Mouse (Mus musculus): ENCODE results near the gene Nfx1. TPM values are rescaled to one million over a fixed set of nuclear protein-coding genes. Genes with fewer than 3 reads are reported as not detected.

The Nfx1 gene
- polyA plus RNA-seq, 1 experiment from 2014 or later, result 104 TPM

- H3K4me1 ChIP-seq, result peaks cover 24% of the 10 kb centered on the region
- H3K9me3 ChIP-seq, result no peaks in the 10 kb centered on the region
- H3K4me2 ChIP-seq, result peak within 1 kb of the TSS; percentile 85
- H3K36me3 ChIP-seq (replicated peaks), result peaks cover 44% of the 10 kb centered on the region
- under 1% methylated on average over 50 of the region's 50 CpGs for WGBS
- peak within 1 kb of the TSS; percentile 87 for H3K27ac ChIP-seq
- H3K9ac ChIP-seq, result peak within 1 kb of the TSS; percentile 89
- peak; percentile 99 for ATAC-seq (ENCODE audit: low FRiP score)
- peak within 1 kb of the TSS; percentile 88 for H3K4me3 ChIP-seq (replicated peaks)
- no peaks in the 10 kb centered on the region for H3K27me3 ChIP-seq
Observed at GRCm38 (mm10) chr4:40948160-40948708, 22.5 kb upstream of the Nfx1 start, which contains the start of the genes Bag1 and Chmp5. TSS of gene Bag1 (minus strand) at chr4:40948294. TSS of gene Chmp5 (plus strand) at chr4:40948407.

GRCm38 (mm10) chr4:40953521-40953920, 17.2 kb upstream of the Nfx1 start:
- no peak for ATAC-seq (ENCODE audit: low FRiP score)
- Histone ChIP-seq H3K27me3 (no peaks in the 10 kb centered on the region), H3K4me3 (replicated peaks) (no peak overlapping the region), H3K9ac (no peak overlapping the region), H3K4me2 (no peak overlapping the region), H3K27ac (no peak overlapping the region), H3K9me3 (no peaks in the 10 kb centered on the region), H3K36me3 (replicated peaks) (peaks cover 59% of the 10 kb centered on the region), H3K4me1 (peaks cover 9% of the 10 kb centered on the region)
- WGBS, result 95% methylated on average over 1 of the region's 1 CpGs

- no peaks in the 10 kb centered on the region for H3K9me3 ChIP-seq
- H3K4me1 ChIP-seq, result no peaks in the 10 kb centered on the region
- H3K4me2 ChIP-seq, result no peak overlapping the region
- no peak overlapping the region for H3K27ac ChIP-seq
- no peak overlapping the region for H3K4me3 ChIP-seq (replicated peaks)
- H3K27me3 ChIP-seq, result no peaks in the 10 kb centered on the region
- WGBS, result 93% methylated on average over 6 of the region's 6 CpGs
- H3K9ac ChIP-seq, result no peak overlapping the region
- no peak for ATAC-seq (ENCODE audit: low FRiP score)
- H3K36me3 ChIP-seq (replicated peaks), result peaks cover 80% of the 10 kb centered on the region
Observed at GRCm38 (mm10) chr4:40955942-40956341, 14.8 kb upstream of the Nfx1 start.

GRCm38 (mm10) chr4:40963536-40963935, 7.2 kb upstream of the Nfx1 start:
- H3K9ac ChIP-seq, result no peak overlapping the region
- no peak overlapping the region for H3K4me2 ChIP-seq
- ATAC-seq (ENCODE audit: low FRiP score), result no peak
- H3K36me3 ChIP-seq (replicated peaks), result peaks cover 72% of the 10 kb centered on the region
- H3K4me1 ChIP-seq, result no peaks in the 10 kb centered on the region
- H3K4me3 ChIP-seq (replicated peaks), result no peak overlapping the region
- no peaks in the 10 kb centered on the region for H3K27me3 ChIP-seq
- H3K9me3 ChIP-seq, result no peaks in the 10 kb centered on the region
- WGBS, result 92% methylated on average over 3 of the region's 3 CpGs
- H3K27ac ChIP-seq, result no peak overlapping the region

- Histone ChIP-seq H3K4me2 (no peak overlapping the region), H3K36me3 (replicated peaks) (peaks cover 23% of the 10 kb centered on the region), H3K9me3 (no peaks in the 10 kb centered on the region), H3K4me3 (replicated peaks) (no peak overlapping the region), H3K27me3 (no peaks in the 10 kb centered on the region), H3K27ac (no peak overlapping the region), H3K4me1 (peaks cover 19% of the 10 kb centered on the region), H3K9ac (0 out of 2 replicates have a peak overlapping the region, but pooled peaks have one; percentile 94)
- ATAC-seq (ENCODE audit: low FRiP score), result no peak
- WGBS, result 82% methylated on average over 4 of the region's 4 CpGs
Observed at GRCm38 (mm10) chr4:40969161-40969560, 1.5 kb upstream of the Nfx1 start.

GRCm38 (mm10) chr4:40969781-40970591, 720 bp upstream of the Nfx1 start:
- H3K27me3 ChIP-seq, result no peaks in the 10 kb centered on the region
- peak overlapping the region; percentile 94 for H3K9ac ChIP-seq
- 11% methylated on average over 13 of the region's 13 CpGs for WGBS
- H3K4me2 ChIP-seq, result peak overlapping the region; percentile 76
- peaks cover 19% of the 10 kb centered on the region for H3K4me1 ChIP-seq
- peaks cover 19% of the 10 kb centered on the region for H3K36me3 ChIP-seq (replicated peaks)
- H3K4me3 ChIP-seq (replicated peaks), result peak overlapping the region; percentile 97
- H3K27ac ChIP-seq, result peak overlapping the region; percentile 90
- peak; percentile 25; the same call in 1 of the 2 replicates for ATAC-seq (ENCODE audit: low FRiP score)
- H3K9me3 ChIP-seq, result no peaks in the 10 kb centered on the region

- 0% methylated on average over 16 of the region's 16 CpGs for WGBS
- Histone ChIP-seq H3K4me1 (peaks cover 19% of the 10 kb centered on the region), H3K9me3 (no peaks in the 10 kb centered on the region)
Observed at GRCm38 (mm10) chr4:40970592-40970841, 189 bp upstream of the Nfx1 start.

GRCm38 (mm10) chr4:40971744-40972143, 1.0 kb downstream of the Nfx1 start:
- Histone ChIP-seq H3K4me1 (peaks cover 19% of the 10 kb centered on the region), H3K4me3 (replicated peaks) (peak overlapping the region; percentile 97), H3K9ac (peak overlapping the region; percentile 3; the same call in 1 of the 2 replicates), H3K36me3 (replicated peaks) (peaks cover 18% of the 10 kb centered on the region), H3K27me3 (no peaks in the 10 kb centered on the region), H3K4me2 (peak overlapping the region; percentile 76), H3K9me3 (no peaks in the 10 kb centered on the region), H3K27ac (no peak overlapping the region; the same call in 1 of the 2 replicates)
- WGBS, result 24% methylated on average over 13 of the region's 13 CpGs
- no peak for ATAC-seq (ENCODE audit: low FRiP score)

More at GRCm38 (mm10) chr4:40970592-40970841, 189 bp upstream of the Nfx1 start:
- peak overlapping the region; percentile 90 for H3K27ac ChIP-seq
- no peaks in the 10 kb centered on the region for H3K27me3 ChIP-seq
- H3K36me3 ChIP-seq (replicated peaks), result peaks cover 19% of the 10 kb centered on the region
- ATAC-seq (ENCODE audit: low FRiP score), result no peak; the same call in 1 of the 2 replicates
- peak overlapping the region; percentile 97 for H3K4me3 ChIP-seq (replicated peaks)
- peak overlapping the region; percentile 94 for H3K9ac ChIP-seq
- peak overlapping the region; percentile 76 for H3K4me2 ChIP-seq

GRCm38 (mm10) chr4:40974011-40974410, 3.3 kb downstream of the Nfx1 start:
- Histone ChIP-seq H3K4me1 (peaks cover 19% of the 10 kb centered on the region), H3K36me3 (replicated peaks) (peaks cover 32% of the 10 kb centered on the region), H3K9me3 (no peaks in the 10 kb centered on the region), H3K4me3 (replicated peaks) (no peak overlapping the region), H3K4me2 (no peak overlapping the region), H3K27ac (no peak overlapping the region), H3K27me3 (no peaks in the 10 kb centered on the region), H3K9ac (no peak overlapping the region)
- 90% methylated on average over 1 of the region's 1 CpGs for WGBS
- no peak for ATAC-seq (ENCODE audit: low FRiP score)

GRCm38 (mm10) chr4:40975678-40976077, 5.0 kb downstream of the Nfx1 start:
- no peaks in the 10 kb centered on the region for H3K27me3 ChIP-seq
- ATAC-seq (ENCODE audit: low FRiP score), result no peak
- H3K4me2 ChIP-seq, result no peak overlapping the region
- H3K9me3 ChIP-seq, result no peaks in the 10 kb centered on the region
- WGBS, result 92% methylated on average over 3 of the region's 3 CpGs
- peaks cover 12% of the 10 kb centered on the region for H3K4me1 ChIP-seq
- no peak overlapping the region for H3K4me3 ChIP-seq (replicated peaks)
- no peak overlapping the region for H3K9ac ChIP-seq
- no peak overlapping the region for H3K27ac ChIP-seq
- peaks cover 47% of the 10 kb centered on the region for H3K36me3 ChIP-seq (replicated peaks)

GRCm38 (mm10) chr4:40976651-40977050, 5.9 kb downstream of the Nfx1 start:
- Histone ChIP-seq H3K27me3 (no peaks in the 10 kb centered on the region), H3K27ac (no peak overlapping the region), H3K4me1 (peaks cover 12% of the 10 kb centered on the region), H3K36me3 (replicated peaks) (peaks cover 55% of the 10 kb centered on the region), H3K9me3 (no peaks in the 10 kb centered on the region), H3K4me3 (replicated peaks) (no peak overlapping the region), H3K9ac (no peak overlapping the region), H3K4me2 (no peak overlapping the region)
- 93% methylated on average over 10 of the region's 10 CpGs for WGBS
- ATAC-seq (ENCODE audit: low FRiP score), result no peak

- peaks cover 68% of the 10 kb centered on the region for H3K36me3 ChIP-seq (replicated peaks)
- no peak for ATAC-seq (ENCODE audit: low FRiP score)
- H3K9me3 ChIP-seq, result no peaks in the 10 kb centered on the region
- H3K4me3 ChIP-seq (replicated peaks), result no peak overlapping the region
- no peak overlapping the region for H3K27ac ChIP-seq
- no peaks in the 10 kb centered on the region for H3K4me1 ChIP-seq
- no peak overlapping the region for H3K4me2 ChIP-seq
- no peaks in the 10 kb centered on the region for H3K27me3 ChIP-seq
- no peak overlapping the region for H3K9ac ChIP-seq
- 96% methylated on average over 1 of the region's 1 CpGs for WGBS
Observed at GRCm38 (mm10) chr4:40979430-40979829, 8.7 kb downstream of the Nfx1 start.

GRCm38 (mm10) chr4:40982486-40982885, 11.8 kb downstream of the Nfx1 start:
- no peaks in the 10 kb centered on the region for H3K4me1 ChIP-seq
- H3K4me2 ChIP-seq, result no peak overlapping the region
- no peaks in the 10 kb centered on the region for H3K9me3 ChIP-seq
- H3K27ac ChIP-seq, result no peak overlapping the region
- no peak overlapping the region for H3K4me3 ChIP-seq (replicated peaks)
- H3K9ac ChIP-seq, result no peak overlapping the region
- peaks cover 77% of the 10 kb centered on the region for H3K36me3 ChIP-seq (replicated peaks)
- H3K27me3 ChIP-seq, result no peaks in the 10 kb centered on the region
- ATAC-seq (ENCODE audit: low FRiP score), result no peak
- WGBS, result 91% methylated on average over 3 of the region's 3 CpGs
